20 mouse cellular contexts compared by ENCODE assay signal in the genomic region with DNA sequence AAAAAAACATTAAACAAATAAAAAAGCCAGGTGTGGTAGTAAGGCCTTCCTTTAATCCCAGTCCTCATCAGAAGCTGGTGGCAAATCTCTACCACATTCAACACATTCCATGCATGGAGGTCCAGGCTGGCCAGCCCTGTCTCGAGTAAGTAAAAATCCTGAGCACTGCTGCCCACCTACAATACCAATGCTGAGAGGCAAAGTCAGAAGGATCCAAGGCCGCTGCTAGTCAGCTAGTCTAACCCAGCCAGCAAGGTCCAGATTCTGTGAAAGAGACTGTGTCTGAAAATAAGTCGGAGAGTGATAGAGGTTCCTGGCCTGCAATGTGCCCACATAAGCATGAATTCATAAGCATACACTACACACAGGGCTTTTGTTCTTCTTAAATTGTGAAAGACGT. TPM values are rescaled to one million over a fixed set of nuclear protein-coding genes. Genes with fewer than 3 reads are reported as not detected.
DNase-seq lines count a peak whose midpoint lies in the region; ATAC-seq and TF ChIP-seq lines count a peak whose summit lies in the region.
"Had no signal": no experiment of that assay in that cellular context is flagged by ENCODE, and none has a peak within 500 bp of the region (broad histone marks: within the 10 kb centered on the region; RNA-seq: fewer than 3 reads in every experiment).

No protein-coding gene starts in this region.

- DNase-seq in forebrain, embryonic 11.5 days (ENCODE audit: low spot score), result no peak
- DNase-seq in midbrain, embryonic 11.5 days (ENCODE audit: low spot score, missing footprints), result no peak
- no peak for DNase-seq in ES-E14 (ENCODE audit: low read depth, low spot score)
- no peak for DNase-seq in kidney, postnatal 14 days
- DNase-seq: adrenal gland, adult 8-10 months; adrenal gland, postnatal 25 days; B cell, adult 2 months; cerebellum, adult 18-20 months; cerebellum, adult 9-10 months; cerebellum, postnatal 14 days; gastrocnemius, adult 2 months; gastrocnemius, postnatal 14 days; heart, adult 11 months had no signal

- no peak overlapping the region for H3K4me2 ChIP-seq in forebrain, embryonic 11.5 days (ENCODE audit: low read depth, low read length, severe bottlenecking)
- no peak overlapping the region for H3K4me2 ChIP-seq in forebrain, embryonic 15.5 days (replicated peaks)
- H3K4me2 ChIP-seq in midbrain, embryonic 15.5 days, result no peak overlapping the region
- H3K4me2 ChIP-seq in midbrain, embryonic 11.5 days, result no peak overlapping the region
- H3K4me2 ChIP-seq: heart, embryonic 11.5 days; hindbrain, embryonic 12.5 days; hindbrain, embryonic 15.5 days had no signal

- 0 out of 2 replicates have a peak, but pooled peaks have one; percentile 2 for ATAC-seq in forebrain, embryonic 11.5 days (replicated peaks; ENCODE audit: low FRiP score)
- ATAC-seq in forebrain, embryonic 15.5 days (replicated peaks), result no peak; the same call in 1 of the 2 replicates
- ATAC-seq in midbrain, embryonic 15.5 days (replicated peaks), result 0 out of 2 replicates have a peak, but pooled peaks have one; percentile 7
- no peak for ATAC-seq in midbrain, embryonic 11.5 days (ENCODE audit: low FRiP score)

- no peaks in the 10 kb centered on the region for H3K9me3 ChIP-seq in forebrain, embryonic 11.5 days (ENCODE audit: control insufficient read depth, low read length)
- H3K9me3 ChIP-seq in forebrain, embryonic 15.5 days, result no peaks in the 10 kb centered on the region
- H3K9me3 ChIP-seq in midbrain, embryonic 15.5 days, result no peaks in the 10 kb centered on the region
- no peaks in the 10 kb centered on the region for H3K9me3 ChIP-seq in midbrain, embryonic 11.5 days (ENCODE audit: control insufficient read depth, low read length)
- H3K9me3 ChIP-seq in ES-E14 (ENCODE audit: control insufficient read depth, insufficient read depth, low read depth, low read length), result no peaks in the 10 kb centered on the region
- H3K9me3 ChIP-seq: forebrain, embryonic 10.5 days; hindbrain, embryonic 12.5 days; hindbrain, embryonic 15.5 days had no signal

- no peak overlapping the region for H3K4me3 ChIP-seq in forebrain, embryonic 11.5 days (ENCODE audit: low read depth, low read length)
- H3K4me3 ChIP-seq in forebrain, embryonic 15.5 days, result no peak overlapping the region
- H3K4me3 ChIP-seq in midbrain, embryonic 15.5 days, result no peak overlapping the region
- no peak overlapping the region for H3K4me3 ChIP-seq in midbrain, embryonic 11.5 days (ENCODE audit: low read depth, low read length)
- no peak overlapping the region for H3K4me3 ChIP-seq in ES-E14 (ENCODE audit: insufficient read depth in 1 of 2, low read depth in 1 of 2, low read length in 2 of 2, poor library complexity in 1 of 2, severe bottlenecking in 1 of 2)
- H3K4me3 ChIP-seq: forebrain, embryonic 10.5 days; gastrocnemius, adult 2 months; hindbrain, embryonic 12.5 days; hindbrain, embryonic 15.5 days had no signal

- H3K36me3 ChIP-seq in forebrain, embryonic 11.5 days (ENCODE audit: control insufficient read depth, insufficient read depth, low read length), result no peaks in the 10 kb centered on the region; the same call in 1 of the 2 replicates
- H3K36me3 ChIP-seq in forebrain, embryonic 15.5 days, result peaks cover 40% of the 10 kb centered on the region
- H3K36me3 ChIP-seq in midbrain, embryonic 15.5 days (replicated peaks), result peaks cover 12% of the 10 kb centered on the region; the same call in 1 of the 2 replicates
- peaks cover 7% of the 10 kb centered on the region for H3K36me3 ChIP-seq in midbrain, embryonic 11.5 days (ENCODE audit: control insufficient read depth, insufficient read depth, low read length)
- peaks cover 10% of the 10 kb centered on the region for H3K36me3 ChIP-seq in ES-E14 (ENCODE audit: control insufficient read depth, insufficient read depth, low read length, poor library complexity, severe bottlenecking)

- no peaks in the 10 kb centered on the region for H3K27me3 ChIP-seq in forebrain, embryonic 11.5 days (ENCODE audit: control insufficient read depth, insufficient read depth, low read length)
- no peaks in the 10 kb centered on the region for H3K27me3 ChIP-seq in forebrain, embryonic 15.5 days
- H3K27me3 ChIP-seq in midbrain, embryonic 15.5 days (replicated peaks), result no peaks in the 10 kb centered on the region
- no peaks in the 10 kb centered on the region for H3K27me3 ChIP-seq in midbrain, embryonic 11.5 days (ENCODE audit: control insufficient read depth, insufficient read depth, low read length)
- H3K27me3 ChIP-seq: CH12.LX; hindbrain, embryonic 12.5 days; hindbrain, embryonic 15.5 days had no signal

- in situ Hi-C loops in ES-E14 (cut with MboI; ENCODE audit: low sequenced_read_pairs in 2 of 2, unreplicated experiment in 2 of 2), result loop anchor here in 1 of 2 experiments (25.0 kb wide), 1 partner anchor 264 kb away; no protein-coding TSS in a partner anchor

- H3K9ac ChIP-seq in forebrain, embryonic 11.5 days (ENCODE audit: low read length), result no peak overlapping the region
- no peak overlapping the region for H3K9ac ChIP-seq in forebrain, embryonic 15.5 days (replicated peaks)
- H3K9ac ChIP-seq in midbrain, embryonic 15.5 days, result no peak overlapping the region
- H3K9ac ChIP-seq in midbrain, embryonic 11.5 days (ENCODE audit: low read length), result no peak overlapping the region
- H3K9ac ChIP-seq in ES-E14 (ENCODE audit: insufficient read depth, low read depth, low read length, poor library complexity, severe bottlenecking), result no peak overlapping the region
- H3K9ac ChIP-seq: hindbrain, embryonic 12.5 days; hindbrain, embryonic 15.5 days had no signal

- no peaks in the 10 kb centered on the region for H3K4me1 ChIP-seq in forebrain, embryonic 11.5 days (replicated peaks; ENCODE audit: control insufficient read depth, insufficient read depth, low read length)
- H3K4me1 ChIP-seq in forebrain, embryonic 15.5 days, result peaks cover 4% of the 10 kb centered on the region; the same call in 1 of the 2 replicates
- no peaks in the 10 kb centered on the region for H3K4me1 ChIP-seq in midbrain, embryonic 15.5 days
- H3K4me1 ChIP-seq in midbrain, embryonic 11.5 days (ENCODE audit: control insufficient read depth, insufficient read depth, low read length), result no peaks in the 10 kb centered on the region
- peaks cover 5 to 8% of the 10 kb centered on the region in 2 experiments for H3K4me1 ChIP-seq in ES-E14 (ENCODE audit: control insufficient read depth in 2 of 2, insufficient read depth in 2 of 2, low read length in 2 of 2, poor library complexity in 1 of 2)
- H3K4me1 ChIP-seq: forebrain, embryonic 10.5 days; hindbrain, embryonic 12.5 days; hindbrain, embryonic 15.5 days had no signal

- no peak overlapping the region for H3K27ac ChIP-seq in forebrain, embryonic 11.5 days (ENCODE audit: low read depth, low read length)
- H3K27ac ChIP-seq in forebrain, embryonic 15.5 days (replicated peaks), result no peak overlapping the region
- H3K27ac ChIP-seq in midbrain, embryonic 15.5 days, result no peak overlapping the region
- H3K27ac ChIP-seq in midbrain, embryonic 11.5 days (ENCODE audit: low read depth, low read length), result no peak overlapping the region
- H3K27ac ChIP-seq in ES-E14 (ENCODE audit: insufficient read depth, low read depth, low read length, poor library complexity, severe bottlenecking), result peak overlapping the region; percentile 18; the same call in 1 of the 2 replicates
- H3K27ac ChIP-seq: forebrain, embryonic 10.5 days; gastrocnemius, adult 2 months; hindbrain, embryonic 12.5 days; hindbrain, embryonic 15.5 days had no signal

- 86% methylated on average over 4 of the region's 4 CpGs for WGBS in forebrain, embryonic 11.5 days
- 79% methylated on average over 4 of the region's 4 CpGs for WGBS in forebrain, embryonic 15.5 days
- 81% methylated on average over 4 of the region's 4 CpGs for WGBS in midbrain, embryonic 15.5 days
- WGBS in midbrain, embryonic 11.5 days, result 87% methylated on average over 4 of the region's 4 CpGs

TF ChIP-seq in ES-E14, 5 proteins besides CTCF, POLR2A, EP300 and RAD21:
- TF ChIP-seq ZC3H11A (IDR thresholded peaks at IDR 0.05; ENCODE audit: borderline replicate concordance, low read depth, low read length) (no peak), MAFK (IDR thresholded peaks at IDR 0.05; ENCODE audit: insufficient read depth, low read depth, low read length) (no peak), HCFC1 (IDR thresholded peaks at IDR 0.05; ENCODE audit: borderline replicate concordance, insufficient read depth, low read length) (no peak), ZNF384 (IDR thresholded peaks at IDR 0.05; ENCODE audit: low read depth, low read length) (no peak), CHD2 (IDR thresholded peaks at IDR 0.05; ENCODE audit: low read depth, low read length) (no peak)

RNA-seq across cellular contexts. Expression of gene Arrdc3, which starts 14.9 kb away (rescaled TPM):
- 53.2 and 56.5 TPM in 2 replicates for polyA plus RNA-seq in forebrain, embryonic 11.5 days (2014; fragmentation: Nextera tagmentation; extraction: Ambion mirVana)
- 66.6 and 70.4 TPM in 2 replicates for polyA plus RNA-seq in forebrain, embryonic 15.5 days (2015; fragmentation: Nextera tagmentation; extraction: Ambion mirVana)
- polyA plus RNA-seq in midbrain, embryonic 15.5 days (2015; fragmentation: Nextera tagmentation; extraction: Ambion mirVana), result 47.6 and 57.8 TPM in 2 replicates
- polyA plus RNA-seq in midbrain, embryonic 11.5 days (2014; fragmentation: Nextera tagmentation; extraction: Ambion mirVana), result 53.7 and 58.4 TPM in 2 replicates
- 61.2 and 77.9 TPM in 2 replicates for total RNA-seq in ES-E14 (2012; rRNA removed)

Comparison
In these comparisons a context has a peak if more than half of its experiments do, and no peak if none do; other contexts are left out.
1. ATAC-seq: peak in forebrain, embryonic 11.5 days (single experiment) and midbrain, embryonic 15.5 days (single experiment); none in forebrain, embryonic 15.5 days (single experiment) and midbrain, embryonic 11.5 days (single experiment).